Mouse (Mus musculus): ENCODE measurements around the gene 4930524B15Rik.
"Not testable (repeated sequence)": the region's sequence is repeated elsewhere in the genome, so short reads cannot be mapped to it uniquely, and the experiment has no call there.

Gene 4930524B15Rik

DNA sequence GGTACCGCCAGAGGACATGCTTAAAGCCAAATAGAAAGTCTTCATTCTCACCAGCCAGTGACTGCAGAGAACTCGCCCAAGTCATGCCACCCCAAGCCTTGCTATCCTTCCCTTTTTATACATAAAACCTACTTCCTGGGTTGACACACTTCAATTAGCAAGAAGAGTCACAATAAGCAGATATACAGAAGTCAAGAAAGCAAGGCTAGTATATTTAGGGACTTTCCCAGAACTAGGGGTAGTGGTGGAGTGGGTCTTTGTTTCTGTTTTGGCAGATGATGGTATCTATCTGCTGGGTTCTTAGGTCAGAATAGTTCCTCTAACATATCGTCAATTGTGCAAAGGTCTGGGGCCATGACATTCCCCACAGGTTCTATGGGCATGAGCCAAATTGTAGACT is 27.1 kb downstream of the 4930524B15Rik start:
- no peak for DNase-seq

DNA sequence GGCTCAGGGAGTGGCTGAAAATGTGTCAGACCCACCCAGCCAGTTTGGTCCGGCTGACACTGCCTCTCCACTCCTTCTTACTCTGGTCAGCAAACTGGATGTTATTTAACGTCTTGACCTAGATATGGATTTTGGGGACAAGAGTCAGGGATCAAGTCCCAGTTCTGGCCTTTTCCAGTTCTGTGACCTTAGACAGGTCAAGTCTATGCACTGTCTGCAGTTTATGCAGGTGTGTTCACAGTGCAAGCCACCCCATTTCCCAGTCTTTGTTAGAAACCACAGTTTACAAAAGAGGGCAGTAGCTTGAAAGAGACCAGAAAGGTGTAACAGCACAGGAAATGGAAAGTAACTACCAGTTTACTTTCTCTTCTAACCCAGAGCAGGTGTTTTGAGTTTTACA is 34.3 kb downstream of the 4930524B15Rik start:
- peak; percentile 33 for DNase-seq

- peak; percentile 91 for DNase-seq
These were observed 34.9 kb downstream of the 4930524B15Rik start, which contains the start of gene Nsg2 for GRCm38 (mm10) chr11:32000281-32000680. Gene Nsg2 (plus strand): TSS chr11:32000463.

DNA sequence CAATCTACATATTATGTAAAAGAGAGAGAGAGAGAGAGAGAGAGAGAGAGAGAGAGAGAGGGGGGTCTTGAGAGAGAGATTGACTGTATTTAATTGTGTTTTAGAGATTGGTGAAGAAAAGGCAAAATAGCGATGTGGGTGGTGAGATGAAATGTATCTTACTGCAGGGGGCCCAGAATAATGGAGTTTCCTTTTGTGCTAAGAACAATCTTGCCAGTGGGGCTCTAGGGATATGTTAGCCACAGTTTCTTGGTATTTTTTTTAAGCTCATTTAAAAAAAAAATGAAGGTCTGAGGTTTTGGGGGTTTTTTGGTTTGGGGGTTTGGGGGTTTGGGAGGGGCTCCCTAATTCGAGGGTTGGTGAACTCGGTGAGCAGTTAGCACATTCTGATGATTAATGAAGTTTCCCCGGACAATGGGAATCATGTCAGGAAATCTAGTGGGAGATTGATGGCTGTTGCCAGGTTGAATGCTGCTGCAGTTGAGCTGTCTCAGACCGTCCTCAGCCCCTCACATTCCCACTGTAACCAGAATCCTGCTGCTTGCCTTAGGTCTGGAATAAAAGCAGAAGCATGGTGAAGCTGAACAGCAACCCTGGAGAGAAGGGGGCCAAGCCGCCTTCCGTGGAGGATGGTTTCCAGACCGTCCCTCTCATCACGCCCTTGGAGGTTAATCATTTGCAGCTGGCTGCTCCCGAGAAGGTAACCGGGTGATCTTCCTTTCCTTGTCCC is 36.0 kb downstream of the 4930524B15Rik start:
- DNase-seq: peak; percentile 44

DNA sequence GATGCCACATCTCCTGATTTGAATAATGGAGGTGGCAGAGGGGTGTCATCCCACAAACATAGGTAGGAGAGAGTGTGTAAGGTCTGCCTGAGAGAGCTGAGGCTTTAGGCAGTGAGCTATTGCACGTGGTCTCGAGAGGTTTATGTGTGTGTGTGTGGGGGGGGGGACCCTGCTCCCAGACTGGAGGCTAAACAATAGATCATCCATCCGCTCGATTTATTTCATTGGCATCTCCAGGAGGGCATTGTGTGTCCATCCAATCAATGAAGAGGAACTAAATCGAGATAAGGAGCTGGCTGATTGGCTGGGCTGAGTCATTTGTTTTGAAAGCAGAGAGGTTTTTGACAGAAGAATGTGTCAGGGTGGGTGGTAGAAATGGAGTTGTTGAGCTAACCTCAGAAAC is 37.3 kb downstream of the 4930524B15Rik start:
- DNase-seq: peak; percentile 90

- not testable (repeated sequence) for DNase-seq
These were observed 42.7 kb downstream of the 4930524B15Rik start for GRCm38 (mm10) chr11:32008049-32008448.

DNA sequence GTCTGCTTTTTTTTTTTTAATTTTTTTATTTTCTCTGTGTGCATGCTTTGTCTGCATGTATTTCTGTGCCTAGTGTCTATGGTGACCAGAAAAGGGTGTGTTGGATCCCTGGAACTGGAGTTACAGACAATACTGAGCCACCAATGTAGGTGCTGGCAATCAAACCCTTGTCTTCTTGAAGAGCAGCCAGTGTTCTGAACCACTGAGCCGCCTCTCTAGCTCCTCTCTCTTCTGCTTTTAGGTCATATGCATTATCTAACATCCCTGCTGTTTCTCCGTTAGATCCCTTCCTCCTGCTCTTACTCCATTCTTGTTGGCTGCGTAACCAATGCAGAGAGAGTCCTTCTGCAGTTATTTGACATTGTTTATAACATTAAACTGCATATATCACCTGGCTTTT is 43.5 kb downstream of the 4930524B15Rik start:
- DNase-seq: no peak

GRCm38 (mm10) chr11:32009961-32010662 is 44.7 kb downstream of the 4930524B15Rik start:
- peak; percentile 53 for DNase-seq

DNA sequence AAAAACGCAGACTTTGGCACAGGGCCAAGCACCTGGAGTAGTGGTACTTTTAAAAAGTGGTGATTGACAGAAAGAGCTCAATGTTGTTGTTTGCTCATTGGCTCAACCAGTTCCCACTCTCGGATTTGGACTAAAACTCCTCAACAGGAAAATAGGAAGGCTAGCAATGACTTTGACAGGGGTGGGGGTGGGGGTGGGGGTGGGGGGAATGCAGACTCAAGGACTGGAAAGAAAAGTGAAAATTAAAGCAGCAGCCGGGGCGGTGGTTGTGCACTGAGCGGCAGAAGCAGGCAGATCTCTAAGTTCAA is 45.2 kb downstream of the 4930524B15Rik start:
- DNase-seq: no peak

- DNase-seq: no peak
These were observed 46.6 kb downstream of the 4930524B15Rik start for GRCm38 (mm10) chr11:32011867-32012603.

DNA sequence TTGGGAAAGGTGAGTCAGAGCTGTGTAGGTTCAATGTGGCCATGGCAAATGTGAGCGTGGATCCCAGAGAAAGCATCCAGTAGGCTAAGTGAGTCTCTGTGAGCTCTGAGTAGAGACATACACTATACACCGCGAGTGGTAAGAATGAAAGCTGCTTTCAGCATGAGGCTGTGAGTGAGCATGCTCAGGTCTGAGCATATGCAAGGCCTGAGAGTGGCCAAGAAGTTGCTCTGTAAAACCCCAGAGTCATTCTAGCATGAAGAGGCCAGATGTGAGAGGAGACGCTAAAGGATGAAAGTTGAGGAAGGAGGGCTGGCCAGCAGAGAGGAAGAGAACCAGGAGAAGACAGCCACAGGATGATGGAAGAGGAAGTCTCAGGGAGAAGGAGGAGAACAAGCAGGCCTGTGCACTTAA is 47.6 kb downstream of the 4930524B15Rik start:
- DNase-seq: no peak

- no peak for DNase-seq
These were observed 48.2 kb downstream of the 4930524B15Rik start for GRCm38 (mm10) chr11:32013561-32013960.

- peak; percentile 64 for DNase-seq
These were observed 52.8 kb downstream of the 4930524B15Rik start for GRCm38 (mm10) chr11:32018201-32018600.

DNA sequence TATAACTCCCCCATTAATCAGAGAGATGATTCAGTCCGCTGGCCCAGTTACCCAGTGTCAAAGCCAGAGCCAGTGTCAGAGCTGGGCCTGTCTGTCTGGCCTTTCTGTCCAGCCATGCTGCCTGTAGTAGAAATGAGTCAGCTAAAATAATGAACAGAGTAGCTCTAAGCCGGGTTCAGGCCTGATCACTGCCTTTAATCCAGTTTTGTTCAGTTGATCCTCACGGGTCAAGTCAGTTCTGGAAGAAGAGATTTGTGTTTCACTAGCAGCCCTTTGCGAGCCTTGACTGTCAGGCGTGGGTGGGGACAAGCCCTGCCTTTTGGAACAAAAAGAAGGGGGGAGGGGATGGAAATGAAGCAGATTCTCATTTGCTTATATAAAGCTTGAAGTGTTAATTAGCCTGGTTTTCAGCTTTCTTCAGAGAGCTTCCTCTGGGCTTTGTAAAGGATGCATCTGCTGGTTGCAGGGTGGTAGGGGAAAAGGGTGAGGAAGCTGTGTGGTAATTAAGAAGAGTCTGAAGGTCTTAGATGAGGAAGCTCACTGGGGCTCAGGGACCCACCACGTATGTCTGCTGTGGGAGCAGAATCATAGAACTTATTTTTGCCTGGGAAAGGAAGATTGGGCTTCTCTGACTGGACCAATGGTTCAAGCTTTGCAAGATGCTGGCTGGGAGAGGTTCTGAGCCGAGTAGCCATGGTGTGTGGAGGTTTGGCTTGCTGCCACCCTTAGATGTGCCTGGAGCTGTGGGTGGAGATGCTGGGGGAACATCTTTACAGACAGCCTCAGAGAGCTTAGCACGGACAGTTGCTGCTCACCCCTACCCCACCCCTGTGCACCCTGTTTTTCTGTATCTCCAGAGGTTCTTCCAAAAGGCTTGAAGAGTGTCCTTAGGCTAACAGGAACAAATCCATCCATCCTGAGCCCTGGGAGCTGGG is 54.9 kb downstream of the 4930524B15Rik start:
- DNase-seq: peak; percentile 65

DNA sequence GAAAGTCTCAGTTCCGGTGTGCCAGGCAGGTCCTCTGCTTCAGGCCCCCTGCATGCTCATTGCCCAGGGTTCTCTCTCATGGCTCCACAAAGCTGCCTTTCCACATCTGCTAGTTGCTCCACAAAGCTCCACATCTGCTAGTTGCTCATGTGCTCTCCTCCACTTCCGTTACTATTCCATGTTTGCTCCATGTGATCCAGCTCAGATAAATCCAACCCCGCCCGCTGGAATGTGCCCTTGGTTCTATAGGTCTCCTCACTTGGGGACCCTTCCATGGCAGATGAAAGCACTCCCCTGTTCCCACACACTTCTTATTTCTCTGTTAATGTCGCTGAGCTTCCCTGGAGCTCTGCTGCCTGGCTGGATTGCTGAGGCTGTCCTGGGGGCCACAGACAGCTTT is 61.2 kb downstream of the 4930524B15Rik start:
- DNase-seq: no peak

DNA sequence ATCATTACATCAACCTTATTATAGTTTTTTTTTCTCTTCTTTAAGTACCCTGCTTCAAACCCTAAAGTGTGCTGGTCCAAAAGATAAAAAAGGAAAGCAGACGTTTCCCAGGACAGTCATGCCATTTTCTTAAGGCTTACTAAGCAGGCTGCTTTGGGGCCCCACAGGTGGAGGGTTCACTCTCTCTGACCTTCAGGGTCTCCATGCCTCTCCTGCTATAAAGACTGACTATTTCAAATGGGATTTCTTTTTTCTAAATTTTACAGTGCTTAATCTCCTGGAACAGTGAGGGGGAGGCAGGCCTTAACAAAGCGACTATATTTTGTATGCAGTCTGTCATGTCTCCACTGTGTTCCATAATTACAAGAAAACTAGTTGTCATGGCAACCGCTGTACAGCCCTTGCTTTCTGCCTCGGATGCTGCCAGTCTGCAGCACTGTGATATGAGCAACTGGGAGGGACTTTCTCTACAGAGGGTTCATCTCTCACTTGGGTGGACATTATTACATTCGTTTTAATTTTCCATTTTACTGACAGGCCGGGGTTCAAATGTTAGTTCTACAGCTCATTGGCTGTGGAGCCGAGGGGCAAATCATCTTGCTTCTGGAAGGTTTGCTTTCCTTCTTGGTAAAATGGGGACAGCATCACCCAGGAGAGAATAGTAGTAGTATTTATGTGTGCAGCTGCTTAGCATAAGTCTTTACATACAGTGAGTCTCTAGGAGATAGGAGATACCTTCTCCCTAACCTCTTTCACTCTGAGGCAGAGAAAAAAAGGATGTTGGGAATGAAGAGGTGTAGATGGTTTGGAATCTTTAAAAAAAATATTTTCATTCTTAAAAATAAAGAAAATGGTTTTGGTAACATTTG is 62.3 kb downstream of the 4930524B15Rik start:
- DNase-seq: peak; percentile 56

- no peak for DNase-seq
These were observed 63.2 kb downstream of the 4930524B15Rik start for GRCm38 (mm10) chr11:32028605-32029004.
